Mouse (Mus musculus): Measurements from ENCODE around the gene Nlrp4f. TPM values are rescaled to one million over a fixed set of nuclear protein-coding genes. Genes with fewer than 3 reads are reported as not detected.

Nlrp4f gene
- not detected in 2 replicates for polyA plus RNA-seq (2015; fragmentation: Nextera tagmentation; extraction: Ambion mirVana)

DNA sequence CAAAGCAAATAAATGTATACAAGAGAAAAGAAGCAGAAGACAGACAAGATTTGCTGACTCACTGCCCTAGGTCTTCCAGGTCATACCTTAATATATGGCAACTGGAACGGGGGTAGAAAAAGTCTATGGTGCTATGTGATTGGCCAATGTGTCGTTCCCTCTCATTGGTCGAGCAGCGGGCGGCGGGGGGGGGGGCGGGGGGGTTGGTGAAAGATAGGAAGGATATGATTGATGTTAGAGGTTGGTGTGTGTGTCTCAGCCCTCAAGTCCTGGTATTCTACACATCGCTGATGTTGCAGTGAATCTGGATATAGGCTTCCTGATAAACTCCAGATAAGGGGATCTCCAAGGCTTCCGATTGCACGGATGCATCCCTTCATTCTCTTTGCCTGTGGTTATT is at the start of gene Nlrp4f:
Gene Nlrp4f (minus strand): TSS at position 101 of the 400 bp plus-strand sequence.
- Histone ChIP-seq H3K9ac (no peak within 1 kb of the TSS), H3K36me3 (ENCODE audit: poor library complexity, severe bottlenecking) (no peaks in the 10 kb centered on the region), H3K4me2 (no peak within 1 kb of the TSS), H3K27ac (no peak within 1 kb of the TSS), H3K4me3 (no peak within 1 kb of the TSS), H3K9me3 (replicated peaks) (no peaks in the 10 kb centered on the region; the same call in 1 of the 2 replicates), H3K4me1 (no peaks in the 10 kb centered on the region), H3K27me3 (no peaks in the 10 kb centered on the region)
- ATAC-seq = no peak
- WGBS = 84% methylated on average over 10 of the region's 10 CpGs

DNA sequence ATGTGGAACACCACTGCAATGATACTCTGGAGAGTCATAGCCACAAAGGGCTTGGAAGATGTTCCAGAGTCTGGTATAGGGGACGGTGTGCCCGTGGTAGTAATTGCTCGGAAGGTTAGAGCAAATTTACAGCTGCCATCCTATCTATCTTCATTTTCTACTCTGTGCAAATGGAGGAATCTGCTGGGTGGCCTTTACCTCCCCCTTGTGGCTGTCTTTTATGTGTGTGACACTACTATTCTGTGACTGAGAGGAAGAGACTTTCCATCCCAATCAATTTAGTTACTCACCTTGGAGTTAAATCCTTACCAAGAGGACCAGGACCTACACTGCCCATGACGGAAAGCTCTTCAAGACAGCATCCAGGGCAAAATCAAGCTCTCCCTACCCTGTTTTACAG is 37.5 kb upstream of the Nlrp4f start:
- no peak overlapping the region for H3K4me3 ChIP-seq
- no peak for ATAC-seq
- H3K9me3 ChIP-seq (replicated peaks) = peaks cover 35% of the 10 kb centered on the region
- H3K4me1 ChIP-seq = peaks cover 15% of the 10 kb centered on the region
- 97% methylated on average over 4 of the region's 4 CpGs for WGBS
- no peak overlapping the region for H3K27ac ChIP-seq
- no peak overlapping the region for H3K4me2 ChIP-seq
- peaks cover 29% of the 10 kb centered on the region for H3K36me3 ChIP-seq (ENCODE audit: poor library complexity, severe bottlenecking)
- H3K27me3 ChIP-seq = no peaks in the 10 kb centered on the region
- no peak overlapping the region for H3K9ac ChIP-seq

DNA sequence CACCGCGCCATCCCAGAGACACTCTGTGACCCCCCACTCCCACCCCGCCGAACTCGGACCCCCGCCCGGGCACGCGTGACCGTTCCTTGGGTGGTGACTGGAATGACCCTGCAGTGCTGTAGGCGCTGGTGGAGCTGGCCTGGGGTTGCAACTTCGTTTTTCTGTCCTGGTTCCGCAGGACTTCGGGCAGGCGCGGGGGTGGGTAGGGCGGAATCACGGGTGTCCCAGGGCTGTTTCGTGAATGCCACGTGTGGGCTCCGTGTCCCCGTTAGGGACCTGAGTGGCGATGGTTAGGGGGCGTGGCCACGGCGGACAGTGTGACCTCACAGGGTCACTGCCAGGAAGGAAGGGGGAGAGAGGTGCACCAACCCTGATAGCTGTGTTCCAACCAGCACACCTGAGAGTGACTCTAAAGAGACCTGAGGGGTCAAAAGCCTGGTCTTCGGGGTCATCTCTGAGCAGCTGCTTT is 36.6 kb upstream of the Nlrp4f start:
- H3K9me3 ChIP-seq (replicated peaks) = peaks cover 38% of the 10 kb centered on the region
- peak overlapping the region; percentile 93 for H3K4me2 ChIP-seq
- peak overlapping the region; percentile 75 for H3K4me3 ChIP-seq
- H3K27me3 ChIP-seq = no peaks in the 10 kb centered on the region
- peaks cover 15% of the 10 kb centered on the region for H3K4me1 ChIP-seq
- no peak overlapping the region for H3K27ac ChIP-seq
- H3K36me3 ChIP-seq (ENCODE audit: poor library complexity, severe bottlenecking) = peaks cover 22% of the 10 kb centered on the region
- 45% methylated on average over 27 of the region's 27 CpGs for whole genome bisulfite sequencing
- ATAC-seq = no peak
- peak overlapping the region; percentile 70; the same call in 1 of the 2 replicates for H3K9ac ChIP-seq

DNA sequence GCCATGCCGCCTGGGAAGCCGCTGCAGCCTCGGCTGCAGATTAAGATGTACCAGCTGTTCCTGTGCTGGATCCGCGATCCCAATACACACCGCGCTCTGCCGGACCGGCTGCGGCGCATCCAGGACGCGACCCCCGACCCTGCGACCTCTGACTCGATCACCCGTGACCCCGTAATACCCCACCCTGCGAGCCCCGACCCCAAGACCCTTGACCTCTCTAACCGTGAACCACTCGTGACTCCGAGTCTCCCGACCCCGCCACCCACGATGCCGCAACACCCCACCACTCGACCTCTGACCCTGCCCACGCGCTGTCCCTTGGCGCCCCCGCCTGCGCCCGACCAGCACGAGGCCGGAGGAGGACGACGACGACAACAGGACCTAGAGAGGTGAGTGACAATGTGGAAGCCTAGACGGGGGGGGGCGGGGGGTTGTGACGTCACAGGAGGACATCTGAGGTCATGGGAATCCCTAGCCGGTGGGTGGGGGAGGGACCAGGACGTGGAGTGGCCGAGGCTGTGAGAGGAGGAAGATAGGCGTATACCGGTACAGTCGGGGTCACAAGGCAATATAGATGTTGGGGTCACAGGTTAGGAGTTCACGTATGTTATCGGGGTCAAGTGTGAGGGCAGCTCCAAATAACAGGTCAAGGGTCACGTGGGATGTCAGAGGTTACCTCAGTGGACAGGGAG is 36.0 kb upstream of the Nlrp4f start:
- Histone ChIP-seq H3K4me2 (peak overlapping the region; percentile 93), H3K36me3 (ENCODE audit: poor library complexity, severe bottlenecking) (peaks cover 21% of the 10 kb centered on the region), H3K27ac (peak overlapping the region; percentile 86), H3K9me3 (replicated peaks) (peaks cover 44% of the 10 kb centered on the region), H3K4me3 (peak overlapping the region; percentile 75), H3K9ac (peak overlapping the region; percentile 70), H3K4me1 (peaks cover 15% of the 10 kb centered on the region), H3K27me3 (no peaks in the 10 kb centered on the region)
- 4% methylated on average over 51 of the region's 51 CpGs for WGBS
- no peak for ATAC-seq

- H3K4me2 ChIP-seq = peak overlapping the region; percentile 93
- peak overlapping the region; percentile 86 for H3K27ac ChIP-seq
- peak overlapping the region; percentile 70 for H3K9ac ChIP-seq
- H3K4me1 ChIP-seq = peaks cover 15% of the 10 kb centered on the region
- peaks cover 20% of the 10 kb centered on the region for H3K36me3 ChIP-seq (ENCODE audit: poor library complexity, severe bottlenecking)
- H3K27me3 ChIP-seq = no peaks in the 10 kb centered on the region
- ATAC-seq = peak; percentile 85
- H3K4me3 ChIP-seq = peak overlapping the region; percentile 75
- peaks cover 47% of the 10 kb centered on the region for H3K9me3 ChIP-seq (replicated peaks)
- under 1% methylated on average over 45 of the region's 45 CpGs for WGBS
These were observed 35.4 kb upstream of the Nlrp4f start for GRCm38 (mm10) chr13:65241099-65241626.

DNA sequence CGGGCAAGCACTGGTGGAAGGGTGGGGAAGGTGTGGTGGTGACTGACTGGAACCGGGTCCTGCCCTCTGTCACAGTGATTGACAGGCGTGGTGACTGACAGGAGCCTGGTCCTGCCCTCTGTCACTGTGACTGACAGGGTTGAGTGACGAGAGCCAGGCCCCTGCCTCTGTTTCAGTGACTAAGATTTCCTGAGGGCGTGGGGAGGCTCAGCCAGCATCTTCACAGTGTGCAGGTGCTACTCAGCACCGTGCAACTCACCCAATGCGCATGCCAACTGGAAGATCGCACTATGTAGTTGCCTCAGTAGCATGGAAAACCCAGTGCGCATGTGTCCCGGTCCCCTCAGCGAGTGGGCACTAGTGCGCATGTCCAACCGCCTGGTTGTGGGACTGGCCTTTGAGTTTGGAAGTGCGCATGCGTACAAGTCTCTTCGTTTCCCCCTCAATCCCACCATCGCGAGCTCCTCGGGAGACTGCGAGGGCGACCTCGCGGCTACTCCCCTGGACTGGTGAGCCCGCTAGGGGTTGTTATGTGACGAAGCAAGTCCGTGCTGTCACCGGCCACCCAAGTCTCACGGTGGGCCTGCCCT is 34.8 kb upstream of the Nlrp4f start:
- H3K4me2 ChIP-seq = peak overlapping the region; percentile 93
- ATAC-seq = peak; percentile 96
- no peaks in the 10 kb centered on the region for H3K27me3 ChIP-seq
- WGBS = under 1% methylated on average over 28 of the region's 28 CpGs
- H3K36me3 ChIP-seq (ENCODE audit: poor library complexity, severe bottlenecking) = peaks cover 14% of the 10 kb centered on the region
- peak overlapping the region; percentile 70 for H3K9ac ChIP-seq
- H3K9me3 ChIP-seq (replicated peaks) = peaks cover 42% of the 10 kb centered on the region
- H3K4me3 ChIP-seq = peak overlapping the region; percentile 75
- peaks cover 15% of the 10 kb centered on the region for H3K4me1 ChIP-seq
- peak overlapping the region; percentile 86 for H3K27ac ChIP-seq

DNA sequence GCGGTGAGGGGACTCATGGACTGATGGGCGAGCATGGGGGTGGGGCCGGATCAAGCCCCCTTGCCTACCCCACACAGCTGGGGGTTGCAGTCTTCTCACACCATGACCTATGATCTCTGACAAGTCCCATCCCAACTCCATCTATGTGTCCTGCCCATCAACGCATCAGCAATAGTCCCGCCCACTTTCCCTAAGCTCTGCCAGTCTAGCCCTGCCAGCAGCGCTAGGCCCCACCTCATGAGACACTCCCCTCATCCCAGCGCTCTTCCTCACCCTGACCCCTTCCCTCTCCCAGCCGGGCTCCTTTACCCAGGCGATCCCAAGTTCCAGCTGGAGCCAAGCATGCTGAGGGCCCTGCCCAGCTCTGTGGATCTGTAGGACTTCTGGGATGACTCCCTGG is 31.4 kb upstream of the Nlrp4f start:
- no peak for ATAC-seq
- H3K4me1 ChIP-seq = peaks cover 8% of the 10 kb centered on the region
- H3K4me2 ChIP-seq = no peak overlapping the region
- H3K9ac ChIP-seq = no peak overlapping the region
- H3K36me3 ChIP-seq (ENCODE audit: poor library complexity, severe bottlenecking) = no peaks in the 10 kb centered on the region
- WGBS = 78% methylated on average over 9 of the region's 9 CpGs
- H3K27ac ChIP-seq = no peak overlapping the region
- H3K27me3 ChIP-seq = no peaks in the 10 kb centered on the region
- H3K9me3 ChIP-seq (replicated peaks) = peaks cover 16% of the 10 kb centered on the region; the same call in 1 of the 2 replicates
- no peak overlapping the region for H3K4me3 ChIP-seq

DNA sequence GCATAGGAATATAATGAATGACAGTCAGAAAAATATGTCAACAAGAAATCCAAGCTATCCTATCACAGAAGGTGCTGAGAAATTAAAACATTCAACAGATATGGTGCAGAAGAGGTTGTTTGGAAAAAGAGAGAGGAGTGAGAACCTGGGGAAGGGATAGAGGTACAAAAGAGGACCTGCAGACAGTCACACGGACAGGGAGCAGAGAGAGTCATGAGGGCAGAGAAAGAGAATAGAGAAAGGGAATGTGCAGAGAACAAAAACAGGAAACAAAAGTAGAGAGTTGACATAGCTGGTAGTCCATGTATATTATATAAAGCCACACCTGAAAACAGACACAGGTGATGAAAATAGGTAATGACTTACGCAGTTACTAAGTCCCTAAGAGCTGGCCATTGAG is 20.9 kb upstream of the Nlrp4f start:
- Histone ChIP-seq H3K4me2 (no peak overlapping the region), H3K36me3 (ENCODE audit: poor library complexity, severe bottlenecking) (no peaks in the 10 kb centered on the region), H3K9ac (no peak overlapping the region), H3K27me3 (no peaks in the 10 kb centered on the region), H3K4me3 (no peak overlapping the region), H3K9me3 (replicated peaks) (no peaks in the 10 kb centered on the region; the same call in 1 of the 2 replicates), H3K27ac (no peak overlapping the region), H3K4me1 (no peaks in the 10 kb centered on the region)
- no peak for ATAC-seq
- WGBS = 85% methylated on average over 2 of the region's 2 CpGs

- no peaks in the 10 kb centered on the region for H3K36me3 ChIP-seq (ENCODE audit: poor library complexity, severe bottlenecking)
- H3K9ac ChIP-seq = no peak overlapping the region
- H3K9me3 ChIP-seq (replicated peaks) = no peaks in the 10 kb centered on the region; the same call in 1 of the 2 replicates
- H3K27ac ChIP-seq = no peak overlapping the region
- H3K27me3 ChIP-seq = no peaks in the 10 kb centered on the region
- H3K4me1 ChIP-seq = no peaks in the 10 kb centered on the region
- no peak for ATAC-seq
- no peak overlapping the region for H3K4me2 ChIP-seq
- no peak overlapping the region for H3K4me3 ChIP-seq
- 68% methylated on average over 6 of the region's 6 CpGs for WGBS
These were observed 20.2 kb upstream of the Nlrp4f start for GRCm38 (mm10) chr13:65225945-65226344.

DNA sequence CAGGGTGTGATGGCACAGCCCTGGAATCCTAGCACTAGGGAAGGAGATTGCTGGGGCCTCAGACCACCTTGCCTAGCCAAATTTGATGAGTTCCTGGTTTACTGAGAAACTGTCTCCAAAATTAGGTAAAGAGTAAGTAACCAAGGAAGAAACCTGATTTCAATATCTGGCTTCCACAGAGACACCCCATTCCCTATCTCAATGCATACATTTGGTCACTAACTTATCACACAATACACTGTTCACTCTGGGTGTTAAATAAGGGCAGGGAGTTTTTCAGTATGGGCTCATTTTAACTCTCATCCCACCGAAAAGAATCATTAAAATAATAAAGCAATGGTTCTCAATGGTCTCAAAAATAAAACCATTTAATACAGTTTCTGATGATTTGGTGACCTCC is 5.1 kb downstream of the Nlrp4f start:
- Histone ChIP-seq H3K27me3 (no peaks in the 10 kb centered on the region), H3K4me2 (no peak overlapping the region), H3K27ac (no peak overlapping the region), H3K4me1 (no peaks in the 10 kb centered on the region), H3K36me3 (ENCODE audit: poor library complexity, severe bottlenecking) (no peaks in the 10 kb centered on the region), H3K9me3 (replicated peaks) (peaks cover 8% of the 10 kb centered on the region), H3K4me3 (no peak overlapping the region), H3K9ac (no peak overlapping the region)
- WGBS = 74% methylated on average over 1 of the region's 1 CpGs
- ATAC-seq = no peak

DNA sequence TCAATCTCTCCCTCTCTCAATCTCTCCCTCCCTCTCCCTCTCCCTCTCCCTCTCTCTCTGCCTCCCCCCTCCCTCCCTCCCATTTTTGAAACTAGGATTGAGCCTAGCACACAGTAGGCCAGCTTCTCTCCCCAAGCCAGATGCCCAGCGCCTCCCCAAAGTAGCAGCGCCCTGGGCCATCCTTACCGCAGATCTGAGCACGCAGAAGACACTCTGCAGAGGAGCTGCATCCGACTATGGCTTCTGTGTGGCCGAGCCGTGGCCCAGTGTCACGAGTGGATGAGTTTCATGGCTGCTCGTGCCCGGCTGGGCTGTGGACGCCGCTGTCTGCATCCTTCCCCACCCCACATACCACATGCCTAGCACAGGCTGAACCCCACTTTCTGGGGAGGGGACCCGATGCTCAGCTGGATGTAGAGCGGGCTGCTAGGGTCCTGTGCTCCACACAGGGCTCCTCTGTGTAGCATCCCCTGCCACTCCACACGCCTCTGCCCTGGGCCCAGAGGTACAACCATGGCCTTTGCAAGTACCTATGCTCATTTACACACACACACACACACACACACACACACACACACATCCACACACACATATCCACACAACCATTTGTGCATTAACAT is 29.2 kb downstream of the Nlrp4f start:
- 64% methylated on average over 15 of the region's 15 CpGs for WGBS
- no peaks in the 10 kb centered on the region for H3K36me3 ChIP-seq (ENCODE audit: poor library complexity, severe bottlenecking)
- H3K4me1 ChIP-seq = no peaks in the 10 kb centered on the region
- H3K27me3 ChIP-seq = no peaks in the 10 kb centered on the region
- peak; percentile 21; the same call in 1 of the 2 replicates for ATAC-seq
- no peak overlapping the region for H3K4me3 ChIP-seq
- H3K27ac ChIP-seq = no peak overlapping the region
- no peak overlapping the region for H3K4me2 ChIP-seq
- H3K9me3 ChIP-seq (replicated peaks) = 0 out of 2 replicates have a peak, but pooled peaks cover 3% of the 10 kb centered on the region
- H3K9ac ChIP-seq = no peak overlapping the region
